Mouse (Mus musculus) neural tube, embryonic 15.5 days (tissue): ENCODE data around the gene Ano6. TPM values are rescaled to one million over a fixed set of nuclear protein-coding genes. Genes with fewer than 3 reads are reported as not detected.
"Not testable (repeated sequence)": the region's sequence is repeated elsewhere in the genome, so short reads cannot be mapped to it uniquely, and the experiment has no call there.

Experiments used
- ATAC-seq: fragments of 200-750 bp; cut with Nextera tagmentation; 2 replicates; pipeline ENCODE4 v1.8.0; 2017; ENCODE audit warnings: mild to moderate bottlenecking, moderate TSS enrichment, moderate library complexity; ENCODE audit not compliant: low FRiP score
- H3K27ac ChIP-seq: fragments of 300-500 bp; sonication (generic); replicated peaks from 2 replicates; pipeline ENCODE4 v1.5.1; 2015; ENCODE audit warnings: mild to moderate bottlenecking, inconsistent platforms
- H3K27me3 ChIP-seq: fragments of 300-500 bp; sonication (generic); replicated peaks from 2 replicates; pipeline ENCODE4 v1.6.1; 2015; ENCODE audit warnings: inconsistent platforms
- H3K36me3 ChIP-seq: fragments of 300-500 bp; sonication (generic); 2 replicates; pipeline ENCODE4 v1.6.1; 2015; ENCODE audit warnings: inconsistent platforms
- H3K4me1 ChIP-seq: fragments of 300-500 bp; sonication (generic); 2 replicates; pipeline ENCODE4 v1.6.1; 2015; ENCODE audit warnings: inconsistent platforms
- H3K4me2 ChIP-seq: fragments of 300-500 bp; sonication (generic); 2 replicates; pipeline ENCODE4 v1.6.1; 2015; ENCODE audit warnings: inconsistent platforms, mild to moderate bottlenecking, moderate library complexity
- H3K4me3 ChIP-seq: fragments of 300-500 bp; sonication (generic); replicated peaks from 2 replicates; pipeline ENCODE4 v1.5.1; 2015; ENCODE audit warnings: mild to moderate bottlenecking, inconsistent platforms
- H3K9ac ChIP-seq: fragments of 300-500 bp; sonication (generic); replicated peaks from 2 replicates; pipeline ENCODE4 v1.6.1; 2015; ENCODE audit warnings: mild to moderate bottlenecking, inconsistent platforms
- H3K9me3 ChIP-seq: fragments of 300-500 bp; sonication (generic); replicated peaks from 2 replicates; pipeline ENCODE4 v1.6.1; 2016; ENCODE audit warnings: inconsistent platforms
- whole genome bisulfite sequencing: fragments of 180-500 bp; shearing (Covaris S2); methylation state at CpG from one replicate; pipeline ENCODE4 v1.1.7; 2015; ENCODE audit warnings: mixed read lengths; 5-methylcytosine and 5-hydroxymethylcytosine counted together
- polyA plus RNA-seq: library from polyadenylated mRNA; unstranded; fragments of >200 nt; fragmentation: Nextera tagmentation; extraction: Ambion mirVana; gene quantifications from 2 replicates; pipeline ENCODE4 v1.2.1, GENCODE M21; 2015

Gene Ano6
- polyA plus RNA-seq, 1 experiment from 2014 or later, result 27.0 TPM

GRCm38 (mm10) chr15:95820142-95820541, 29.5 kb downstream of the Ano6 start:
- WGBS, result 95% methylated on average over 12 of the region's 12 CpGs
- Histone ChIP-seq H3K36me3 (no peaks in the 10 kb centered on the region), H3K9ac (no peak overlapping the region), H3K4me1 (peaks cover 5% of the 10 kb centered on the region; the same call in 1 of the 2 replicates), H3K27ac (no peak overlapping the region), H3K4me3 (no peak overlapping the region), H3K27me3 (no peaks in the 10 kb centered on the region), H3K4me2 (no peak overlapping the region), H3K9me3 (no peaks in the 10 kb centered on the region)
- ATAC-seq, result no peak

GRCm38 (mm10) chr15:95820678-95821077, 30.0 kb downstream of the Ano6 start:
- Histone ChIP-seq H3K9me3 (no peaks in the 10 kb centered on the region), H3K4me3 (no peak overlapping the region), H3K4me1 (peaks cover 5% of the 10 kb centered on the region; the same call in 1 of the 2 replicates), H3K9ac (no peak overlapping the region), H3K27me3 (no peaks in the 10 kb centered on the region), H3K4me2 (no peak overlapping the region), H3K27ac (no peak overlapping the region), H3K36me3 (no peaks in the 10 kb centered on the region)
- WGBS, result 88% methylated on average over 9 of the region's 9 CpGs
- ATAC-seq, result no peak

GRCm38 (mm10) chr15:95822099-95822498, 31.5 kb downstream of the Ano6 start:
- no peak for ATAC-seq
- Histone ChIP-seq H3K27ac (no peak overlapping the region), H3K9me3 (no peaks in the 10 kb centered on the region), H3K4me3 (no peak overlapping the region), H3K4me1 (peaks cover 10% of the 10 kb centered on the region), H3K27me3 (no peaks in the 10 kb centered on the region), H3K36me3 (no peaks in the 10 kb centered on the region), H3K9ac (no peak overlapping the region), H3K4me2 (no peak overlapping the region)
- 91% methylated on average over 9 of the region's 9 CpGs for whole genome bisulfite sequencing

- H3K4me2 ChIP-seq, result no peak overlapping the region
- WGBS, result 89% methylated on average over 13 of the region's 13 CpGs
- H3K27ac ChIP-seq, result no peak overlapping the region
- no peak overlapping the region for H3K9ac ChIP-seq
- H3K27me3 ChIP-seq, result no peaks in the 10 kb centered on the region
- H3K9me3 ChIP-seq, result no peaks in the 10 kb centered on the region
- ATAC-seq, result no peak
- no peaks in the 10 kb centered on the region for H3K36me3 ChIP-seq
- peaks cover 19% of the 10 kb centered on the region for H3K4me1 ChIP-seq
- no peak overlapping the region for H3K4me3 ChIP-seq
Observed at GRCm38 (mm10) chr15:95823383-95824306, 33.0 kb downstream of the Ano6 start.

- no peak for ATAC-seq
- 90% methylated on average over 13 of the region's 13 CpGs for WGBS
- no peak overlapping the region for H3K4me2 ChIP-seq
- no peak overlapping the region for H3K27ac ChIP-seq
- H3K4me1 ChIP-seq, result peaks cover 37% of the 10 kb centered on the region
- H3K9ac ChIP-seq, result no peak overlapping the region
- no peak overlapping the region for H3K4me3 ChIP-seq
- H3K36me3 ChIP-seq, result no peaks in the 10 kb centered on the region
- no peaks in the 10 kb centered on the region for H3K27me3 ChIP-seq
- H3K9me3 ChIP-seq, result no peaks in the 10 kb centered on the region
Observed at GRCm38 (mm10) chr15:95826516-95826915, 35.9 kb downstream of the Ano6 start.

- no peak overlapping the region for H3K9ac ChIP-seq
- H3K27me3 ChIP-seq, result no peaks in the 10 kb centered on the region
- H3K36me3 ChIP-seq, result no peaks in the 10 kb centered on the region
- ATAC-seq, result no peak; the same call in 1 of the 2 replicates
- H3K4me3 ChIP-seq, result no peak overlapping the region
- H3K9me3 ChIP-seq, result no peaks in the 10 kb centered on the region
- 0 out of 2 replicates have a peak overlapping the region, but pooled peaks have one; percentile 41 for H3K27ac ChIP-seq
- H3K4me2 ChIP-seq, result peak overlapping the region; percentile 32
- H3K4me1 ChIP-seq, result peaks cover 37% of the 10 kb centered on the region
- WGBS, result 10% methylated on average over 11 of the region's 11 CpGs
Observed at GRCm38 (mm10) chr15:95827465-95827971, 36.9 kb downstream of the Ano6 start.

GRCm38 (mm10) chr15:95828018-95828646, 37.5 kb downstream of the Ano6 start:
- H3K27ac ChIP-seq, result peak overlapping the region; percentile 41; the same call in 1 of the 2 replicates
- H3K9me3 ChIP-seq, H3K27me3 ChIP-seq, H3K36me3 ChIP-seq, H3K9ac ChIP-seq, ATAC-seq, H3K4me3 ChIP-seq: not testable (repeated sequence)
- H3K4me2 ChIP-seq, result peak overlapping the region; percentile 32; the same call in 1 of the 2 replicates
- H3K4me1 ChIP-seq, result peaks cover 37% of the 10 kb centered on the region
- WGBS, result 29% methylated on average over 8 of the region's 8 CpGs

- Histone ChIP-seq H3K4me2 (peak overlapping the region; percentile 13; the same call in 1 of the 2 replicates), H3K4me1 (peaks cover 37% of the 10 kb centered on the region), H3K27ac (peak overlapping the region; percentile 62), H3K27me3 (no peaks in the 10 kb centered on the region), H3K36me3 (no peaks in the 10 kb centered on the region), H3K4me3 (no peak overlapping the region), H3K9ac (no peak overlapping the region; the same call in 1 of the 2 replicates), H3K9me3 (no peaks in the 10 kb centered on the region)
- ATAC-seq, result peak; percentile 45; the same call in 1 of the 2 replicates
- WGBS, result 16% methylated on average over 10 of the region's 10 CpGs
Observed at GRCm38 (mm10) chr15:95828647-95829254, 38.1 kb downstream of the Ano6 start.

- Histone ChIP-seq H3K36me3 (no peaks in the 10 kb centered on the region), H3K27me3 (no peaks in the 10 kb centered on the region), H3K9ac (no peak overlapping the region; the same call in 1 of the 2 replicates), H3K4me3 (no peak overlapping the region), H3K27ac (peak overlapping the region; percentile 62), H3K9me3 (no peaks in the 10 kb centered on the region), H3K4me2 (0 out of 2 replicates have a peak overlapping the region, but pooled peaks have one; percentile 13), H3K4me1 (peaks cover 37% of the 10 kb centered on the region)
- no peak for ATAC-seq
- WGBS, result 53% methylated on average over 14 of the region's 14 CpGs
Observed at GRCm38 (mm10) chr15:95829553-95830205, 39.0 kb downstream of the Ano6 start.

- peaks cover 37% of the 10 kb centered on the region for H3K4me1 ChIP-seq
- ATAC-seq, result no peak
- H3K36me3 ChIP-seq, result no peaks in the 10 kb centered on the region
- H3K9me3 ChIP-seq, result no peaks in the 10 kb centered on the region
- no peaks in the 10 kb centered on the region for H3K27me3 ChIP-seq
- WGBS, result 55% methylated on average over 12 of the region's 12 CpGs
- H3K4me2 ChIP-seq, result no peak overlapping the region
- no peak overlapping the region for H3K4me3 ChIP-seq
- no peak overlapping the region for H3K9ac ChIP-seq
- peak overlapping the region; percentile 46; the same call in 1 of the 2 replicates for H3K27ac ChIP-seq
Observed at GRCm38 (mm10) chr15:95830206-95830560, 39.5 kb downstream of the Ano6 start.

- Histone ChIP-seq H3K9ac (no peak overlapping the region), H3K27ac (no peak overlapping the region), H3K36me3 (no peaks in the 10 kb centered on the region), H3K9me3 (no peaks in the 10 kb centered on the region), H3K4me1 (peaks cover 31% of the 10 kb centered on the region), H3K27me3 (no peaks in the 10 kb centered on the region), H3K4me2 (no peak overlapping the region), H3K4me3 (no peak overlapping the region)
- ATAC-seq, result no peak
- 85% methylated on average over 9 of the region's 9 CpGs for WGBS
Observed at GRCm38 (mm10) chr15:95833292-95833691, 42.6 kb downstream of the Ano6 start.
